Mouse (Mus musculus) fibroblast of lung, adult 2 months (primary cell): ENCODE measurements around the gene Erp44.

ENCODE experiments used
- DNase-seq: peaks from one replicate; pipeline ENCODE4 v3.0.0-alpha.2; 2011; ENCODE audit warnings: low read depth

Gene Erp44

DNA sequence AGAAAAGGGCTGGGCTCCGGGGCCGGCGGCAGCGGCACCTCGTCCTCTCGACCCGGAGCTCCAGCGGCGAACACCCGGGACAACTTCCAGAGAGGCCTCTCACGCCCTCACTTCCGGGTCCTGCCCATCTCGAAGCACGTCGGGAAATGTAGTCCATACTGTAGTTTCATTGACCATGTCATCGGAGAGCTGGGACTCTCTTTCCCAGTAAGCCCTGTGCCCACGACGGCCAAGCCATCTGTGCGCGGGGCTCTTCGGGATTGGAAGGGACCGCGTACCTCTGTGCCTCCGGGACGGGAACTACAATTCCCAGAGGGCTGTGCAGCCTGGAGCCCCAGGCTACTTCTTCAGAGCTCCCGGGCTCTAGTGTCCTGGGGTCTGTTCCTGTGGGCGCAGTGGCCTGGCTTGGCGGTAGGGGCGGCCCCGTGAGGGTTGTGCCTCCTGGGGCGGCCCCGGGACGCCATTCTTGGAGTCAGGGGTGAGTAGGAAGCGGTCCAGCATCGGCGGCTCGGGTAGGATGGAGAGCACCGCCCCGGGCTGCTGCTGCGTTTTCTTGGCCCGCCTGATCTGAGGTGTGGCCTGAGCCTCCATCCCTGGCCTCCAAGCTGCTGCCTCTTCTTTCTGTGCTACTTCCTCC, at the start of gene Erp44, which contains the start of gene Invs:
TSS of gene Erp44 (minus strand) at position 61 of the 637 bp plus-strand sequence.
TSS of gene Invs (plus strand) at position 263 of the 637 bp plus-strand sequence.
- peak; percentile 98 for DNase-seq

DNA sequence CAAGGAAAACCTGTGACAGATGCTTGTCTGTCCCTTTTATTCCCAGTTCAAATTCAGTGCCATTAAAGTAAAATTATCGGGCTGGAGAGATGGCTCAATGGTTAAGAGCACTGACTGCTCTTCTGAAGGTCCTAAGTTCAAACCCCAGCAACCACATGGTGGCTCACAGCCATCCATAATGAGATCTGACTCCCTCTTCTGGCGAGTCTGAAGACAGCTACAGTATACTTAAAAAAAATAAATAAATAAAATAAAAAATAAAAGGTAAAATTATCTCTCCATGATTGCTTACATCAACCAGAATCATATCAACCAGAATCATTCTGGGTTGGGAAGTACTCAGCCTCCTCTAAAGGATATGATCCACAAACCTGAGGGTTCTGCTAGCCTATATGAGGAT, 48.7 kb upstream of the Erp44 start:
- no peak for DNase-seq

DNA sequence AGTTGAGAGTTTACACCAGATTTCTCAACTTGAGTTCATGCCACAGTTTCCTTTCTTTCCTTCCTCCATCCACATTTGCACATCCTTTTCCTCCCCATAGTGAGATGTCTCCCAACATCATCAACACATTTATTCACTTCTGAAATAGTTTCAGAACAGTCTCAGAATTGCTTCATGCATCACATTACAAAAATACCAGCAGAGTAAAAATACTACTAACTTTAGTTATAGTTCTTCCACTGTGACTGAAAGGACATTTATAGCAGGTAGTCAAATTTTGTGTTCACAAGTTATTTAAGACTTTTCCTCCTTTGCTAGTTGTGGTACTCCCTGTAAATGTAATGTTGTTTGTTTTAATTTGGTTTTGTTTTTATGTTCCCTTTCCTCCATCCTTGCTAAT, 47.8 kb upstream of the Erp44 start:
- DNase-seq = no peak

DNA sequence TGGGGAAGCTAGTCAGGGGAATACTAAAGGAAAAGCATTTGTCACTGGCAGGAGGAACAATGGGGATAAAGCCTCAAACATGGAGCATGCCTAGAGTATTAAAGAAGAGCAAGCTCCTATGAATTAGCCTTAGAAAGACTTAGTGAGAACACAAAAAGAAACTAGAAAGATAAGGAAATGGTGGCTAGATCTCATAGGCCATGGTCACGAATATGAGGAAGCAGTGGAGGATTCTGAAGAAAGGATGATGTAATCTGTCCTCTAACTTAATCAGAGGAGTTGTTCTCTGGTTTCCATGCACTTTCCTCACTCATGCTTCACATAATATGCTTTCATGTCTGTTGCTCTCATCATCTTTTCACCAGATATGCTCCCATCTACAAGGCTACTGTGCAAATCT, 42.7 kb upstream of the Erp44 start:
- DNase-seq = no peak

DNA sequence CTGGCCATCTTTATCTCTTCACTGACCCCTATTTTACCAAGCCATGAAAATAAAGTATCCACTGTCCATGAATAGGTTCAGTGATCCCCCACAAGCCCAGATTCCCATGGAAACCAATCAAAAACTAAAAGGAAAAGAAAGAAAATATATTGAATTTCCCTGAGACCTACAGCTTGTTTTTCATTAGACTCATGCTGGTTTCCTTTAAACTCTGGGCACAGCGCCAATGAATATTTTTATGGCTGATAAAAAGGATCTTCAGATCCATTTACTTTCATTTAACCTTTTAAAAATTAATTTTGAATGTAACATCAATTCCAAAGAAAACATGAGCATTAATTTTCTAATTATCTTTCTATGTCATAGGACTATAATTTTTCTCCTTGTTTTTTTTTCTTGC, 41.9 kb upstream of the Erp44 start:
- DNase-seq = no peak

DNA sequence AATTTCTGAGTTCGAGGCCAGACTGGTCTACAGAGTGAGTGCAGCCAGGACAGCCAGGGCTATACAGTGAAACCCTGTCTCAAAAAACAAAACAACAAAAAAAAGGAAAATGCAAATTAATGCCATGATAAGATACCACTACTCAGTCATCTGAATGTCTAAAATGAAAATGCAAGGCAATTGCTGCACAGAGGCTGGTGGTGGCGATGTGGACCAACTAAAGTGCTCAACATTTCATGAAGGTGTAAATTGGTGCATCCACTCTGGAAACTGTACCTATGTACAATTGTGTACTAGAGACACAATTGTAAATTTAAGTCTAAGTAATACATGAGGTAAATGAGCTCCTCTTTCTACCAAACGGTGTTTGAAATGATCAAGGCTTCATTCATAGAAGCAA, 36.7 kb upstream of the Erp44 start:
- DNase-seq = no peak

DNA sequence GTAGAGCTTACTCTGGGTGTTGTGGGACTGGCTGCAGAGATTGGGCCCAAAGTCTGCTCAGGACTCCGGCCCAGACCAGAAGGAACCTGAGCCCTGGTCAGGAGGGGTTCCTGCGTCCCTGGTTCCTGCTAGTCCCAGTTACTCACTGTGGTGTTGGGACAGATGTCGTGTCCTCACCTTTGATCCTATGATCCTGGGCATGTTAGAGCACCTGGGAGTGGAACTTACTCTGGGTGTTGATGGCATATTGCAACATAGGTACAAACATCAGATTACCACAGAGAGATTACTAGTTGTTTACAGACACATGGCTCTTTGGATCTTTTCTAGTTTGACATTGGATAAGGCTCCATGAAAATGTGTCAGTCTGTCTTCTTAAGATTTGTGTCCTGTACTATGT, 35.5 kb upstream of the Erp44 start:
- DNase-seq = no peak

DNA sequence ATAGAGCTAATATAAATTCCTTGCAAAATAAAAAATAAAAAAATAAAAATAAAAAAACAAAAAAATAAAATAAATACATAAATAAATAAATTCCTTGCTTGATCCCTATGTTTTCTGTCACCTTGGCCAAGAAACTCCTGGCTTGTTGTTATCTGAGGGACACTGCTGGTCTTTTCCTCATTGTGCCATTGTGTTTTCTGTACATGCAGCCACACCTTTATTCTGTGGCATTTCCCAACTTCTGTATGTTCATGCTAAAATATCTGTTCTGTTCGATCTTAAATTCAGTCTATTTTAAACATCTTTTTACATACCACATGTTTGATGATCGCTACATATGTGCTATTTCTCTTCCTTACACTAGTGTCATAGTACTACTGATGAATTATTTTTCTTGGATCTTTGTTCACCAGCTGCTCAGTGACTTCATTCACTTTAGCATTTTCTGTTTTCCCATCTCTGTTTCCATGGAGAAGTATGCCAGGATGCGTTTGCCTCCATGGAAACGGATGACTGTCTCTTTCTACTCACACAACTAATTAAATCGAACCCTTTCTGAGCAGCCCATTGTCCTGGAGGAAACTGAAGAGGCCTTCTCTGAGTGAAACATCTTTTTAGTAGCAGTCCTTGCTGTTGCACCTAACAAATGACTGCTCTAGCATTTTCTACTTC, 7.9 kb upstream of the Erp44 start:
- no peak for DNase-seq

DNA sequence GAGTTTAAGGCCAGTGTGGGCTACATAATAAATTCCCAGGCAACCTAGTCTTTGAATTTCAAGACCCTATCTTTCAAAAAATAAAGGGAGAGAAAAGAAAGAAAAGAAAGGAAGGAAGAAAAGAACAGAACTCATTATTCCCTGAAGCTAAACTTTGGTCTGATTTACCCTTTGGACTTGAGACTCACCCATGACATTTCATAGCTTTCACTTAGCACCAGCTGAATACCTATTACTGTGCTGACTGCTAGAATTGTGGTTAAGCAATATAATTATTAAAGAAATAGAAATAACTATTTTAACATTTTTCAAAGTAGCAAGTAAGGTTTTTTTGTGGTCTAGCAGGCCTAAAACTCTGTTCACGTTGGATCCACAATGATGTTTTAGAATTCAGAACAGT, 1.8 kb upstream of the Erp44 start:
- DNase-seq = no peak

DNA sequence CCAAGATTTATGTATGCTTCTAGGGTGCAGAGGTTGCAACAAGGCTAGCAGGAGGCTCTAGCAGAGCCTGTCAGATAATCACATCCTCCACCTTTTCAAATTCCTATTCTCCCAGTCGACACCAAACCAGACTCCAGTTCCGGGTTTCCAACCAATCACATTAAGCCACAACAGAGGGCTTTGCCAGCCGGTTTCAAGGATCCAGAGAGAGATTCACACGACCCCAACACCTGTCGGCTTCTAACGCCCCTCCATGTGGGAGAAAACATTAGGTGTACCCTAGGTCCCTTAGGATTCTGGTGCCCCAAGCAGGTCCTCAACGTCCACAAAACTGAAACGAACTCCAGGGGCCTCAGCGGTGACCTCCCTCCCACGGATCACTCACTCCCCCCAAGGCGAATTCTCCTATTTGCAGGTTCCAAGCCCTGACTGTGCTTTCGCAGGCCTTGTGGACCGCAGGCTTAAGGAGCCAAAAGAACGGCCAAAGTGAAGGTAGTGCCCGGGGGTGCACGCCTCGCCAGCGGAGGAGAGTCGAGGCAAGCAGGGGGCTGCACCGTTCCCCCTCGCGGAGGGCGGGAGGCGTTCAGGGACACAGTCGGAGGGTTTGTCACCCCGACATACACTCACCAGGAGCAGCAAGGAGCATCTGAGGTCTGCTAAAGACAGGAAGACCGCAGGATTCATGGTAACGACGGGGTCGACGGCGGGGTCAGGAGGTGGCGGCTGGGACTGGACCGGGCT, 431 bp downstream of the Erp44 start:
- DNase-seq = no peak

DNA sequence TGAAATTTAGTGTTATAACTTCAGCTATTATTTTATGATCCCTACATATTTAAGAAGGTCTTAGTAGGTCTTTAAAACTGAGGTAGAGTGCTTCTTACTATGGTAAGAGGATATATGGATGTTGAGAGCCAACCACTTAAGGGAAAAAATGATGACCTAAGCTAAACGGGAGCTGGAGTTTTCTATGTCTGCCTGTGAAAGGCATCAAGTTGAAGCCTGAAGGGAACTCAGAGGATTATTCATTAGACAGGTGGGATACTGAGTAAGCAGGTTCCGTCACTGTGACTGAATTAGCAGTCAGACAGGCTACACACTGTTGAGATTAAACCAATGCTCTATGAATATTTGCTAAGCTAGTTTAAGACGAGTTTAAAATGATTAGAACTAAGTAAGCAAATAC, 2.3 kb downstream of the Erp44 start:
- DNase-seq = no peak

DNA sequence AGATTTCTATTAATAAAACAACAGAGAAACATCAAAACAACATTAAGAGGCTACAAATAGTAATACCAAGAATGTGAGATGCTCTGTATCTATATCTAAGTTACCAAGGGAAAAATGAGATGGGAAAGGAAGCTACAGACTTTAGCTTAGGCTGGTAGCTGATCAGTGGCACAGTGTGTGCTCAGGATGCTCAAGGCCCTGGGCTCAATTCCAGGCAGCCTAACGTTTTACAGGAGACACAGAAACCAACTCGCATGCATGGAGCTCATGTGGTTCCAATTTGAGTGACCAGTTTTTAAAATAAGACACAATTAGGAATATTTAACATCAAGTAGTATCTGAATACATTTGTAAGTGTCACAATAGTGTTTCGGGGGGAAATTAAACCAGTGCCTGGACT, 3.6 kb downstream of the Erp44 start:
- no peak for DNase-seq

DNA sequence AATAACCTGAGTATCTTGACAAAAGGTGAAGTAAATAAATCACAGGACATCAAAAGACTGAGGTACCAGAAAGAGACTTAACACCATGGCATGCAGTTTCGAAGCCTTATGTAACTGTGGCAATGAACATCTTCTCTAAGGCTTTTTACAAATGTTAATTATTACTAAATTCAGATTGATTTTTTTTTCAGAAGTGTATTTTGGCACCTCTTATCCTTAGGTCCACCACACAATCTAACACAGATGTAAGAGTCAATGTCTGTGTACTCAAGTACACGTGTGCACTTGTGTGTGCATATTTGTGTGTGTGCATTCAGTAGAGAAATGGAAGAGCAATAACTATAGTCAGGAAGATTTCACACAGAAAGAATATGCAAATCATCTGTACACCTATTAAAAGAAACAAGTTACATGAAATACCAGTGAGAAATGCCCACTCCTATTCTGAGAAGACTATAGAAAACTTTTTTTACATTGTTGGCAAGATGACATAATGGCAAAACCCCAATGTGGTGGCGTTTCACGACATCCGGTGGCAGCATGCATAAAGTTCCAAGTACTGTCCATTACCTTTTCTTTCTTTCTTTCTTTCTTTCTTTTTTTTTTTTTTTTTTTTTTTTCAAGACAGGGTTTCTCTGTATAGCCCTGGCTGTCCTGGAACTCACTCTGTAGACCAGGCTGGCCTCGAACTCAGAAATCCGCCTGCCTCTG, 6.1 kb downstream of the Erp44 start:
- DNase-seq = no peak

DNA sequence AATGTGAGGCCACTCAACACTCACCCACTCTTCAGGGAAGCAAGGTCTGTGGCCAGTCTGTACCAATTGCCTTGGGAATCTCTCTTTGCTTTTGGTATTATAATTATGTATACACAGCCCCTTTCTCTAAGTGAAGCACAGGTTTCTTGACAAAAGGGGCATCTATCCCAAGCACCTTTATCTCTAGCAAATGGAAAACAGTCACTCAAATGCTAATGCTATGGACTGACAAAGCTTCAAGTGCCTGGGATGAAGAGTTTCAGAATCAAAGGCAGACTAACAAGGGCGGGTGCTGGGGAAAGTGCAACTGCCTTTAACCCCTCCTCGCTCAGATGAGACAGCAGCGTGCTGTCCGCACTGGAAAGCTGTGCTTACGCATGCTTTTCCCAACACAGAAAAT, 7.5 kb downstream of the Erp44 start:
- DNase-seq = no peak

DNA sequence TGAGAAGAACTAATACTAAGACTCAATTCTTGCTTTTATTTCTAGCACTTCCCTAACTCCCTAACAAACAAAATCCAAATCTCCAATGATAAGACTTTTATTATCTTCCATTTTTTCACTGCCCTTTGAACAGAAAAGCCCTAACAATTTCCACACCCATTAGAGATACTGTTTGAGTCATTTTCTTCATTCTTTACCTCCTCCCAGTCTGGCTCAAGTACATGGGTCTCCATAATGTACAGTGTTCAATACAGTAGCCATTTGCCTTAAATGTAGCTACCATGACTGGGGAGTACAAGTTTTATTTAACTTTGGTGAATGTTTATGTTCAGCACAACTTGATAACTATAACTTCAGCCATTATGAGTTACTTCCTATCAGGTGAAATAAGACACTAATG, 8.8 kb downstream of the Erp44 start:
- DNase-seq = no peak

DNA sequence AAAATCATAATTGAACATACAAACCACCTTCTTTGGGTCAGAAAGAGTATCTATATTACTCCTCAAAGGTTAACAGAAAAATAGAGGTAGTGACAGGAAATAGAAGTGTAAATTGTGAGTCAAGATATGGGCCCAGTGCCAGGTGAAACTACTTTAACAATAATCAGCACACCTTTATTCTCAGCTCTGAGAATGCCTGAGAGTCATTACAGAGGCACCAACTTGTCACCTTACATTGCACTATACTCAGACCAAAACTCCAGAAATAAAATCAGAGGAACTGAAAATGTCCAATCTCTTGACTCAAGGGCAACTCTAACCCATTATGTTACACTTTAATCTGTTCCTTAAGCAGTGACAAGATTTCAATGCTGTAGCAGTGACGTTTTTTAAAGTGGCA, 11.2 kb downstream of the Erp44 start:
- no peak for DNase-seq

DNA sequence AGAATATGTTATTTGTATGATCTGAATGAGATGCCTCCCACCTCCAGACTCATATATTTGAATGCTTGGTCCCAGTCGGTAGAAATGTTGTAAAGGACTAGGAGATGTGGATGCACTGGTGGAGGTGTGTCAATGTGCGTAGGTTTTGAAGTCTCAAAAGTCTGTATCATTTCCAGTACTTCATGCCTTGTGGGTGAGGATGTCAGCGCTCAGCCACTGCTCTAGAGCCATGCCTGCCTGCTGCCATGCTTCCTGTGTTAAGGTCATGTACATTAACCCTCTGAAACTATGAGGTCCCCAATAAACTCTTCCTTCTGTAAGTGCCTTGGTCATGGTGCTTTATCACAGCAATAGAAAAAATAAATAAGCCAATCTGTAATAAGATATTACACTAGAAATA, 11.7 kb downstream of the Erp44 start:
- DNase-seq = no peak

DNA sequence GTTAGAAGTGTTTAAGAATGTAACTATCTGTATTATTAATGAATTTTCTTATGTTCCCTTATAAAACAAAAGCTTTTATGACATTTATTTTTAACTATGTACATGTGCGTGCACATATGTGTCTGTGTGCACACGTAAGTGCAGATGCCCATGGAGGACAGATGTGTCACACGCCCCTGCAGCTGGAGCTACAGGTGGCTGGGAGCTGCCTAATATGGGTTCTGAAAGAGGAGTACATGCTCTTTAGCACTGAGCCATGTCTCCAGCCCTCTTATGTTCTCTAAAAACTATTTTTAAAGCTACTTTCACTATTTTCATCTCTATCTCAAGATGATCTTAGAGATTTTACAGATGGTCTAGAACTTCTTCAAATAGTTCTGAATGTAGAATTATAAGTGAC, 21.3 kb downstream of the Erp44 start:
- no peak for DNase-seq

DNA sequence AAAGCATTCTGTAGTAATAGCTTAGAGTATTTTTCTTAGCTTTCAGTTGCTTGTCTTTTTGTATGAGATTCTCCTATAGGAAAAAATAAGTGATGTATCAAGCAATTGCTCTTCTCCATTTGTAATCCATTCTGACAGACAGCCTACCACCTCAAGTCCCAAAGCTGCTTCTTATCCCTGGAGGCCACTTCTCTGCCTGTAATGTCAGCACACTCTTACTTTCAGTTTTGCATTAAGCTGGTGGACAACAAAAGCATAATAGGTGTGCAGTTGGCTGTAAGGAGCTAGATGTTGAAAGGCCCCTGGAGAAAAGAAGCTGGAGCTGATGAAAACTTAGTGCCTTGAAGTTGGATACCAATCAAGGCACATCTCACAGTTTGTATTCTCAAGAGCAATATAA, 26.1 kb downstream of the Erp44 start:
- no peak for DNase-seq

DNA sequence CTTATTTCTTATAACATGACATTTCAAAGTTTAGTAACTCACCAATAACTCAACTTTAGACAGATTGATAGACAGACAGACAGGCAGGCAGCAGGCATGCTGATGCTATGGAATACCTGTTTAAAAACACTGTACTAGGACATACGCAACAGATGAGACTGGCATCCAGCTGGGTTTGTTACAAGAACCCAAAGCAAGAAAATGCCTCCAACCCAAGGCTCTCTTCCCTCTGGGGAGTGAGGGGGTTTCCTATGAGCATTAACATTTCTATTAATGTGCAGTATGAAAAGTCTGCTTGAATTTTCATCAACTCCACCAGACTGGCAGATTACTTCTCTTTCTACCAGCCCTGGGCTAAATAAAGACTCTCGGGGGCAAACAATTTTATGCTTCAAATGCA, 35.1 kb downstream of the Erp44 start:
- DNase-seq = no peak

DNA sequence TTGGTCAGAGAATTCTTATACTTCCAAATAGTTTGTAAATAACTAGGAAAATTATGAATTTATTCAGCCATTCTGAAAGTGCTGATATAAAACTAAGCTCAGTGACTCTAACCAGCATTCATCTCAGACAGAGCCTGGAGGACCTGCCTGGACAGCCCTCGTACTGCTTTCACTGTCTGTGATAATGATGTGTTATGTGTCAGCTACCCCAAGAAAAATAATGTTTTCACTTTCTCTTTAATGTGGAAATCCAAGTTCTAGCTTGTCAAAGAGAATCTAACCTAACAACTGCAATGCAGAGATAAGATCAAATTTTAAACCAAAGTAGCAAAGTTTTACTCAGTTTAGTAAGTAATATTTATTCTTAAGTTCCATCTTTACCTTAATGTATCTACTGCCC, 35.6 kb downstream of the Erp44 start:
- DNase-seq = no peak

DNA sequence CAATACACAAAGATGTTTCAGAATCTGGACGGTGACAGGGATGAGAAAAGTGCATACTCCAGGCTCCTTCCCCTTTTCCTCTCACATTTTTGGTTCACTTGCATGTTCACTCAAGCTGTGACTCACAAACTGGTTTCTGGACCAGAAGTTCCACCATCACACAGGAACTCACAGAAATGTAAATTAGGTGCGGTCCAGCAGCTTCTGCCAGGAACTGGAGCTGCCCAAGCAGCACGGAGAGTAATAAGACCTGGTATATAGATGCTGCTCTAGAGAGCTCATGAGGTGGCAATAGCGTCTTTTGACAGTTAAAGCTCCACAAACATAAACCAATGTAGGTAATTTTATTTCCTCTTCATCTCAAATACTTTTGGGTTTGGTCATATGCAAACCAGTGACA, 36.9 kb downstream of the Erp44 start:
- no peak for DNase-seq

DNA sequence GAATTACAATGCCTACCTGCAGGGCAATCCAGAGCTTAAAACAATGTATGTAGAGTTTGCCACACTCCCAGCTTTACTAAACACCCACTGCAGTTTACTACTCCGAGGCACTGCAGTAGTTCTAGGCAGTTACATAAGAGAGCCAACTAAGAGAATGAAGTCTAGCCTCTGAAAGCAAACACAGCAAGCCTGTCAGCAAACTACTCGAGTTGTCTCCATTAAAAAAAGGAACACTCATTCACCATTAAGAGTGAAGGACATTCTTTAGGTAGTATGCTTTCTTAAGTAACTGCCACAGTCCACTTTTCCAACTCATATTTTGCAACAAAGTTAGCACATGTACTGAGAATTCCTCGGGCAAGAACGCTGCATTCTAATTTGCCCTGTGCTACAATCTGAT, 40.3 kb downstream of the Erp44 start:
- DNase-seq = no peak
